Mouse (Mus musculus) adrenal gland, postnatal 36 days (tissue): ENCODE results near the gene Phtf2. TPM values are rescaled to one million over a fixed set of nuclear protein-coding genes. Genes with fewer than 3 reads are reported as not detected.
"Not testable (repeated sequence)": the region's sequence is repeated elsewhere in the genome, so short reads cannot be mapped to it uniquely, and the experiment has no call there.

Source experiments
- DNase-seq, 2 experiments: peaks; one replicate each; pipeline ENCODE4 v3.0.0; 2021; ENCODE audit warnings: mixed read lengths in 1 of 2
- total RNA-seq, 2 experiments: library from RNA; stranded (reverse); gene quantifications; 2 replicates each; pipeline ENCODE4 v1.2.3; 2021

Phtf2 gene
- total RNA-seq, 2 experiments from 2014 or later = 10.0 to 10.9 TPM

GRCm38 (mm10) chr5:20865193-20865755 lies 16.6 kb downstream of the Phtf2 start:
- no peak for DNase-seq

DNA sequence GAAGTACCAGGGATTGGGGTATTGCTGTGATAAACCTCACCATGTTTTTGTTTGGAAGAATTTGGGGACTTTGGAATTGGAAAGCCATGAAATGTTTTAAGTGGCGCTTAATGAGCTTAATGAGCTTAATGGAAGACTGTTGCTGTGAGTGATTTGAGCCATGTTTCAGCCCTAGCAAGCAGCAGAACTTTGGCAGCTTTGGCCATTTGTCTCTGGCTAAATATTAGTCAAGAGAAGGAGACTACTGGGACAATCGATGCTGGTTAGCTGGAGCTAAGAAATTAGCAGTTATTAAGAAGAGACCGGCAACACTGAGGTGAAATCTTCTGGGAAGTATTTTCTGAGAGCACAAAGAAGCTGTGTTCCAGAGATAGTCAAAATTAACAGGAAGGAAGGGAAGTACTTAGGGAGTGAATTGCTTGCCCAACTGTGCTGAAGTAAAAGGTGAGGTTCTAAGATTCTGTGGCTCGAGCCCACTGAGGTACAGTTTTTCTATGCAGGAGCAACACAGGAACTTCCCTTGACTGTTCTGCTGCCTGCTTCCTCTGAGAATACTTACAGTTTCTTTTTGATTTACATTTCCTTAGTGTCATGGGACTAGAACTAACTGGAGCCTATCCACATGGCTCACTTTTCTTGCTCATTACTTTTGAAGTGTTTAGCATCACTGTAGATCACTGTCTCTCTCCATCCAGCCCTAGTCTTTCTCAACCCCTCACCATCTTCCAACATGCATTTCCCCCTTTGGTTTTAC lies 17.5 kb downstream of the Phtf2 start:
- DNase-seq = no peak

GRCm38 (mm10) chr5:20861901-20862300 lies 20.0 kb downstream of the Phtf2 start:
- DNase-seq = no peak

GRCm38 (mm10) chr5:20860565-20860964 lies 21.4 kb downstream of the Phtf2 start:
- DNase-seq = no peak

- DNase-seq = no peak
Observed at GRCm38 (mm10) chr5:20858404-20858803, 23.5 kb downstream of the Phtf2 start.

DNA sequence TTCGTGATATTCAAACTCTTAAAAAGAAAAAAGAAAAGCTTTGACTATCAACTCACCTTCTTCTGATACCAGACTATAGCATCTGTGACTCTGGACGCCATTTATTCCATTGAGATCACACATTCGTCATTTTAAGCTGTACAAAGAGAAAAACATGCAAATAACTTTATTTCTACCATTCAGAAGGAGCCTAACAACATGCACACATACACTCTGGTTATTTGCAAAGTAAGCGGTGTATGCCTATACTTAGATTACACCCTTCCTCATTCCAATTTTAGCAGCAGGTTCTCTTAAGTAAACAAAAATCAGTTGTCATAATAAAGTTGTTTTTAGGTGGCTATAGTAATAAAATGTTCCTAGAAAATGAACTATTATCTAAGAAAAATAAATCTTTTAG lies 26.9 kb downstream of the Phtf2 start:
- DNase-seq = no peak

DNA sequence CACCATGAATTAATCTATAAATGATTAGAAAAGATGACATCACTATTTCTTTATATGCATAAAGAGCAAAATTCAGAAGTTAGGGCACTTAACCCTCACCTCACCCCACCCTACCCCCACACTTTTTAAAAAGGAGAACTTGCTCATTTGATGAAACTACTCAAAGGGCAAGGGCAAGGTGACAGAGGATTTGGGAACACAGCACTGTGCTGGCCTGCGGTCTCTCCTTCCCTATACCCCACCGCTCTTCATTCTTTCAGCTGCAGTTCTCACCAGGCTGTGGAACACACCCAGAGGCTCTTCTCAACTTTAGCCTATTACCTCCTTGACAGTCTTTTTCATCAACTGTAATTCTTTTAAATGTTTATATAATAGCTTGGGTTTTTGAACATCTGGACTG lies 34.9 kb downstream of the Phtf2 start:
- DNase-seq = no peak

DNA sequence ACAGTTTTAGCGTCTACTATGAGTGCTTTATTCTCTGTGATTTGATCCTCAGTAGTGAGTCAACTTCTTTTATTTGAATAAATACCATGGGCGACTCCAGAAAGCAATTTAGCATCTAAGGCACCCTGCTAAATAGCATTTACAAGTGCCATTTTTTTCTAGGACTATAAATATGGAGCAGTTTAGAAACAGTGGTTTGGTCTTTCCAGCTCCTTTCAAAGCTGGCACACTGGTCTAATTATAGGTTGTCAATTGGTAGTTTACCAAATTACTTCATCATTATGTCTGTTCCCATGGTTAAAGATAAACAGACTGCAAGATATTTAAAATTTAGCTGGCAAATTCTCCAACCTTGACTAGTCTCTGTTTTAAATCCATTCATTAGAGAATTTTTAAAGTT lies 38.1 kb downstream of the Phtf2 start:
- DNase-seq = no peak

- DNase-seq = no peak
Observed at GRCm38 (mm10) chr5:20843405-20843804, 38.5 kb downstream of the Phtf2 start.

- no peak for DNase-seq
Observed at GRCm38 (mm10) chr5:20837082-20837481, 44.8 kb downstream of the Phtf2 start.

- no peak for DNase-seq
Observed at GRCm38 (mm10) chr5:20834399-20834798, 47.5 kb downstream of the Phtf2 start.

GRCm38 (mm10) chr5:20831433-20831832 lies 50.5 kb downstream of the Phtf2 start:
- no peak for DNase-seq

DNA sequence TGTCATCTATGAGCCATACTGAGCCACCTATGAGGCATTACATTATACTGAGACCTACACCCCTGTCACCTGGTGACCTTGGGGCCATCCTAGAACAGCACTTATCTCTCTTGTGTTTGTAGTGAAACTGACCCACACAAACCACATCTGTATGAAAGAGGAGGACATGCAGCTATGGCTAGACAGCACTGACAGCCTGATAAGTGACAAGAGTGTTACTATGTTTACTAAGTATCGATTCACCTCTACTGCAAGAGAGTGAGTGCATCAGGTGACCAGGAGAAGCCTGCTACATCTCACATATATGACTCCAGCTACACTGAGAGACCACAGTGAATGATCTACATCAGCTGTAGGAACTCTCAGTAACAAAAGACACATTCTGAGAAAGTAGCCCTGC lies 51.2 kb downstream of the Phtf2 start:
- DNase-seq = no peak

- DNase-seq = no peak
Observed at GRCm38 (mm10) chr5:20821647-20822046, 60.3 kb downstream of the Phtf2 start.

DNA sequence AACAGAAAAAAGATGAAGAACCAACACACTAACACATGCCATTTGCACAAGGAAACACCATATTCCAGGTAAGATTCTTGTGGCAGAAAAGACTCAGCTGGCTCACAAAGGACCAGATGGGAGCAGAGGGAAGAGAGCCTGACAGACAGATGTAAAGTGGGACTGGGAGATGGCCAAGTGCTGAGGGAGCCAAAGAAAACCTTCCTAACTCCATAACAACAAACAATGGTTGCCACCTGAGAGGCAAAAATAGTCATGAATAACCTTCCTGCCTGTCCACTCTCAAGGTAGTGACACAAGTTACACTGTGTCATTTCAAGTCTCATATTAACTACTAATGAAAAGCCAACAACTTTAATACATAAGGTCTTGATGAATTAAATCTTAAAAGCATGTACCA lies 60.8 kb downstream of the Phtf2 start:
- no peak for DNase-seq

- no peak for DNase-seq
Observed at GRCm38 (mm10) chr5:20815094-20815493, 66.8 kb downstream of the Phtf2 start.

- no peak for DNase-seq
Observed at GRCm38 (mm10) chr5:20810449-20810848, 71.5 kb downstream of the Phtf2 start.

DNA sequence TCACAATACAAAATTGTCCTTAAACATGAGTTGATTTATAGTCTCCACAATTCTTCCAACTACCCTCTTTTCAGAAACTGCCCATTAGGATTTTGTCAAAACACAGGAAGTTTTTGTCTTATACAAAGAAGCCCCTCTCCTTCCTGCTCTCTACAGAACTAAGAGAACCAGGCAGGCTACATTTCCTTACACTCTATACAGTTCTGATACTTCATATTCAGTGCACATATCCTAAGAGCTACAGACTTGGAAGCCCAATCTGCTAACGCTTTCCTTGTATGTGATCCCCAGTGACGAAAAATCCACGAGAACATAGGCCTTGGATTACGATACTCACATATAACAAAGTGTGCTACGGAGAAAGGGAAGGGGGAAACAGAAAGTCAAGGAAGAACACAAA lies 86.0 kb downstream of the Phtf2 start:
- no peak for DNase-seq

DNA sequence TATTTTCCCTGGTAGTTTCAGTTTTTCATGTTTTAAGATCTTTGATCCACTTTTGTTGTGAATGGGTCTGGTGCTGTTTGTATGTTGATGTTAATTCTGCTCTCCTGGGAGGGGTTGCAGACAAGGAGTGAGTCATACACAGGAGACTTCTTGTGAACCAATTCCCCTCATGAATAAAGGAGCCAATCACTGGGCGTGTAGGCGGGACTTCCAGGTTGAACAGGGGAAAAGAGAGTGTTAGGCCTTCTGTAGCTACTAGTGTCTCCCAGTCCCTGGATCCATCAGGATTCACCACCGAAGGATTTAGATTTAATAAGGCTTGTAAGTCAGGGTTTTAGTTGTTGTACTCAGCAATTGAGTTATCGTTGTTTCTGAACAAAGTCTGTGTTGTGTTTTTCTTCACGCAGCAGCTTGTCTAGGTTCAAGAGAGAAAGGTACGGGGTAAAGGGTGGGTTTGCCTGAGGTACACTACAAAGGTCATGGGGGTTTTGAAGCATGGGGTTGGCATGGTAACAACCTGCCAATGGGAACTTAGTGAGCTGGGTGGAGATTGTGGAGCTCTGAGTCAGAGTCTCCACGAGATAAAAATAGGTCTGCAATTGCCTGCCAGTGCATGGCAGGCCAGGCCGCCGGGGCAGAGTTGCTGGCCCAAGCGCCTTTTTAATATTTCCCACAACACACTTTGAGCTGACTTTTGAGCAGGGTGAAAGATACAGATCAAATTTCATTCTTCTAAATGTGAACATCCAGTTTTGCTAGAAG lies 90.0 kb downstream of the Phtf2 start:
- peak; percentile 54 to 66 for DNase-seq

DNA sequence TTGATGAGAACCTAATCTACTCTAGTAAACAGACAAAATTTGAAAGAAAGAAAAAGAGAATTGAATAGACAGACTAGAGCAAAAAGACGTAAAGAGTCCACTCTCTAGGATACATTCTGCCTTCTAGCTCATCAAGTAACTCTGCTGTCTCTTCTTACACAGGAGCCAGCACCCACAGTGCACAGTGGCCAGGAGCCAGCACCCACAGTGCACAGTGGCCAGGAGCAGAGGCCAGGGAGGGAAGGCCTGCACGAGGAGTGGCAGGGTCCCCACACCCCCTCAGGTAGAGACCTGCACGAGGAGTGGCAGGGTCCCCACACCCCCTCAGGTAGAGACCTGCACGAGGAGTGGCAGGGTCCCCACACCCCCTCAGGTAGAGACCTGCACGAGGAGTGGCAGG lies 95.5 kb downstream of the Phtf2 start:
- not testable (repeated sequence) for DNase-seq

DNA sequence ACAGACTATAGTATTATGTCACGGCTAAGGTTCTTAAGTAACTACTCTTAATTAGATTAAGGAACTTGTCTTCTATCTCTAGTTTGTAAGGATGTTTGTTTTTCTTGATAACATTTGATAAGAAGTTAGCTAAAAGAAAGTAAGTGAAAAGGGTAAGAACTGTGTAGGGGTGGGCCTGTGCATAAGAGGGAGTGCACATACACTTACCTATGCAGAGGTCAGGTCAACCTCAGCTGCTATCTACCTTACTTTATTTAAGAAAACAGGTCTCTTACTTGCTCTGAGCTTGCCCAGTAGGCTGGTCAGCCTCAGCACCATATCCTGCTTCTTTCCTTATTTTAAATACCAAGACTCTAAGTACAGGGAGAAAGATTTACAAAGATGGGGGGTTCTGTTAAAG lies 100.8 kb downstream of the Phtf2 start:
- DNase-seq = no peak

- DNase-seq = no peak
Observed at GRCm38 (mm10) chr5:20779191-20779590, 102.7 kb downstream of the Phtf2 start.

- DNase-seq = peak in 1 of 2 experiments; percentile 12
Observed at GRCm38 (mm10) chr5:20778274-20778984, 103.5 kb downstream of the Phtf2 start.
